In the genomic region with DNA sequence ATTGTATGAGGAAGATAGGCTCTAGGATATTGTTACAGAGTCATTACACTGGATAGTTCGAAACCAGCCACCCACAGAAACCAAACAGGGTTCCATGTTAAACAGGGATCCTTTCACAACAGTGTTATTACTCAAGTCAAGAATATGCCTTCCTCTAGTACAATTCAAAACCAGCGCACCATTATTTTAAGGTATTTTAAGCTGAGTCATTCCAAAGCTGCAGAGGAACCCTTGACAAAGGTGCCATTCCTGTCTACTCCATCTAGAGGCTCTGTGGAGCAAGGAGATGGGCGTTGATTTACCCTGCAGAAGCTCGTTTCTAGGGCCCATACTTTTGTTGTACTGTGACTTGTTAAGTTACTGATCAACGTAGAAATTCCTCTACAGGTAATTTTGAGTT, we compare ENCODE assay signal across 8 mouse cellular contexts. TPM values are rescaled to one million over a fixed set of nuclear protein-coding genes. Genes with fewer than 3 reads are reported as not detected.
DNase-seq lines count a peak whose midpoint lies in the region; ATAC-seq lines count a peak whose summit lies in the region.

No protein-coding gene starts in this region.

- H3K4me2 ChIP-seq in heart, embryonic 12.5 days = peak overlapping the region; percentile 47
- peak overlapping the region; percentile 8; the same call in 1 of the 2 replicates for H3K4me2 ChIP-seq in hindbrain, embryonic 11.5 days (replicated peaks; ENCODE audit: low read depth, low read length)
- H3K4me2 ChIP-seq in liver, embryonic 15.5 days = peak overlapping the region; percentile 60
- peak overlapping the region; percentile 42 for H3K4me2 ChIP-seq in stomach, embryonic 16.5 days (ENCODE audit: low read depth, low read length)

- peaks cover 16% of the 10 kb centered on the region for H3K4me1 ChIP-seq in heart, embryonic 12.5 days (replicated peaks)
- H3K4me1 ChIP-seq in hindbrain, embryonic 11.5 days (replicated peaks; ENCODE audit: control insufficient read depth, insufficient read depth, low read length) = no peaks in the 10 kb centered on the region
- H3K4me1 ChIP-seq in liver, embryonic 15.5 days (replicated peaks) = peaks cover 32% of the 10 kb centered on the region
- peaks cover 16% of the 10 kb centered on the region for H3K4me1 ChIP-seq in stomach, embryonic 16.5 days (ENCODE audit: control insufficient read depth, insufficient read depth, low read length)

- intact Hi-C loops in heart, postnatal 10 days (cut with DNase I) = loop anchor here (1.0 kb wide), 1 partner anchor 30 kb away; no protein-coding TSS in a partner anchor

- H3K9ac ChIP-seq in heart, embryonic 12.5 days = no peak overlapping the region
- H3K9ac ChIP-seq in hindbrain, embryonic 11.5 days (ENCODE audit: low read depth, low read length) = no peak overlapping the region
- H3K9ac ChIP-seq in liver, embryonic 15.5 days = peak overlapping the region; percentile 24; the same call in 1 of the 2 replicates
- no peak overlapping the region for H3K9ac ChIP-seq in stomach, embryonic 16.5 days (ENCODE audit: low read length)

- ATAC-seq in heart, embryonic 12.5 days (ENCODE audit: insufficient number of reproducible peaks, low FRiP score) = no peak
- ATAC-seq in hindbrain, embryonic 11.5 days (ENCODE audit: low FRiP score) = no peak
- ATAC-seq in liver, embryonic 15.5 days (ENCODE audit: insufficient read depth) = no peak
- ATAC-seq in stomach, embryonic 16.5 days (ENCODE audit: insufficient read depth, low FRiP score) = no peak

- peaks cover 17% of the 10 kb centered on the region for H3K36me3 ChIP-seq in heart, embryonic 12.5 days
- H3K36me3 ChIP-seq in hindbrain, embryonic 11.5 days (ENCODE audit: control insufficient read depth, insufficient read depth, low read length) = no peaks in the 10 kb centered on the region
- peaks cover 36% of the 10 kb centered on the region for H3K36me3 ChIP-seq in liver, embryonic 15.5 days (replicated peaks)
- no peaks in the 10 kb centered on the region for H3K36me3 ChIP-seq in stomach, embryonic 16.5 days (ENCODE audit: control insufficient read depth, insufficient read depth, low read length)

- WGBS in heart, embryonic 12.5 days = 57% methylated on average over 5 of the region's 5 CpGs
- 56% methylated on average over 5 of the region's 5 CpGs for WGBS in hindbrain, embryonic 11.5 days
- WGBS in liver, embryonic 15.5 days (ENCODE audit: insufficient replicate concordance) = 25% methylated on average over 5 of the region's 5 CpGs
- WGBS in stomach, embryonic 16.5 days = 47% methylated on average over 5 of the region's 5 CpGs

- H3K27ac ChIP-seq in heart, embryonic 12.5 days (ENCODE audit: poor library complexity, severe bottlenecking) = 0 out of 2 replicates have a peak overlapping the region, but pooled peaks have one; percentile 18
- no peak overlapping the region for H3K27ac ChIP-seq in hindbrain, embryonic 11.5 days (ENCODE audit: low read depth, low read length)
- H3K27ac ChIP-seq in liver, embryonic 15.5 days (replicated peaks) = peak overlapping the region; percentile 11
- no peak overlapping the region for H3K27ac ChIP-seq in stomach, embryonic 16.5 days (ENCODE audit: low read length)

- H3K27me3 ChIP-seq in heart, embryonic 12.5 days (replicated peaks) = no peaks in the 10 kb centered on the region
- no peaks in the 10 kb centered on the region for H3K27me3 ChIP-seq in hindbrain, embryonic 11.5 days (ENCODE audit: control insufficient read depth, insufficient read depth, low read length)
- no peaks in the 10 kb centered on the region for H3K27me3 ChIP-seq in liver, embryonic 15.5 days
- no peaks in the 10 kb centered on the region for H3K27me3 ChIP-seq in stomach, embryonic 16.5 days (ENCODE audit: control insufficient read depth, insufficient read depth, low read length)

- H3K4me3 ChIP-seq in heart, embryonic 12.5 days = peak overlapping the region; percentile 23
- peak overlapping the region; percentile 21; the same call in 1 of the 2 replicates for H3K4me3 ChIP-seq in hindbrain, embryonic 11.5 days (ENCODE audit: low read depth, low read length)
- H3K4me3 ChIP-seq in liver, embryonic 15.5 days (replicated peaks) = peak overlapping the region; percentile 47
- peak overlapping the region; percentile 1; the same call in 1 of the 2 replicates for H3K4me3 ChIP-seq in stomach, embryonic 16.5 days (replicated peaks; ENCODE audit: low read length)

- DNase-seq in heart, postnatal 10 days = no peak
- peak; percentile 14 for DNase-seq in brain, adult 2 months (ENCODE audit: low read depth, low spot score)
- DNase-seq in hindbrain, embryonic 11.5 days (ENCODE audit: low spot score) = peak; percentile 37
- DNase-seq in layer of hippocampus, adult 8-10 months (ENCODE audit: low spot score in 2 of 2) = no peak
- DNase-seq in spleen, postnatal 4 days (ENCODE audit: low spot score in 2 of 2) = no peak

- no peaks in the 10 kb centered on the region for H3K9me3 ChIP-seq in heart, embryonic 12.5 days (replicated peaks)
- H3K9me3 ChIP-seq in hindbrain, embryonic 11.5 days (ENCODE audit: control insufficient read depth, low read length) = no peaks in the 10 kb centered on the region
- no peaks in the 10 kb centered on the region for H3K9me3 ChIP-seq in liver, embryonic 15.5 days (replicated peaks)
- no peaks in the 10 kb centered on the region for H3K9me3 ChIP-seq in stomach, embryonic 16.5 days (replicated peaks; ENCODE audit: control insufficient read depth, low read length)

RNA-seq across cellular contexts. Expression of a gene that starts 2.3 kb away (rescaled TPM):
- 80.7 and 80.8 TPM in 2 replicates for polyA plus RNA-seq in heart, embryonic 12.5 days (2016; fragmentation: Nextera tagmentation; extraction: Ambion mirVana)
- 10 to 100 TPM; 31.2 to 39.1 TPM for total RNA-seq in heart, postnatal 10 days (2021)
- 165 and 167 TPM in 2 replicates for polyA plus RNA-seq in hindbrain, embryonic 11.5 days (2014; fragmentation: Nextera tagmentation; extraction: Ambion mirVana)
- 63.2 and 74.6 TPM in 2 replicates for polyA plus RNA-seq in liver, embryonic 15.5 days (2015; fragmentation: Nextera tagmentation; extraction: Ambion mirVana)
- 68.6 and 77.3 TPM in 2 replicates for polyA plus RNA-seq in stomach, embryonic 16.5 days (2015; fragmentation: Nextera tagmentation; extraction: Ambion mirVana)
- 10 to 100 TPM; 22.6 to 23.9 (median 23.0) TPM for total RNA-seq in layer of hippocampus, adult 8-10 months (2022)

RNA-seq across cellular contexts. Expression of a gene that starts 31.4 kb away (rescaled TPM):
- 11.6 and 14.1 TPM in 2 replicates for polyA plus RNA-seq in heart, embryonic 12.5 days (2016; fragmentation: Nextera tagmentation; extraction: Ambion mirVana)
- 1 to 10 TPM; 7.8 to 9.6 TPM for total RNA-seq in heart, postnatal 10 days (2021)
- 13.8 and 15.3 TPM in 2 replicates for polyA plus RNA-seq in hindbrain, embryonic 11.5 days (2014; fragmentation: Nextera tagmentation; extraction: Ambion mirVana)
- polyA plus RNA-seq in liver, embryonic 15.5 days (2015; fragmentation: Nextera tagmentation; extraction: Ambion mirVana) = 3.4 and 4.2 TPM in 2 replicates
- polyA plus RNA-seq in stomach, embryonic 16.5 days (2015; fragmentation: Nextera tagmentation; extraction: Ambion mirVana) = 6.1 and 8.7 TPM in 2 replicates
- total RNA-seq in layer of hippocampus, adult 8-10 months (2022) = 1 to 10 TPM; 4.6 to 8.9 (median 6.5) TPM

Comparison
In these comparisons a context has a peak if more than half of its experiments do, and no peak if none do; other contexts are left out.
1. H3K27ac ChIP-seq: peak in heart, embryonic 12.5 days (single experiment) and liver, embryonic 15.5 days (single experiment); none in hindbrain, embryonic 11.5 days (single experiment) and stomach, embryonic 16.5 days (single experiment).
2. H3K4me2 ChIP-seq: peak in every context shown above with its lines; median percentile 60 in liver, embryonic 15.5 days; 47 in heart, embryonic 12.5 days; 42 in stomach, embryonic 16.5 days; 8 in hindbrain, embryonic 11.5 days.
3. DNase-seq: peak in brain, adult 2 months (single experiment) and hindbrain, embryonic 11.5 days (single experiment); none in heart, postnatal 10 days (0 of 2), layer of hippocampus, adult 8-10 months (0 of 2) and spleen, postnatal 4 days (0 of 2).
4. Peak in every context shown above with its lines, with median percentiles within 50 percentile points of each other: H3K4me3 ChIP-seq.